Mouse (Mus musculus) testis, postnatal 14 days (tissue): Measurements from ENCODE around the gene Ssu2.

ENCODE experiments used
- DNase-seq: peaks from one replicate; pipeline ENCODE4 v3.0.0; 2021; ENCODE audit warnings: low spot score

Gene Ssu2

DNA sequence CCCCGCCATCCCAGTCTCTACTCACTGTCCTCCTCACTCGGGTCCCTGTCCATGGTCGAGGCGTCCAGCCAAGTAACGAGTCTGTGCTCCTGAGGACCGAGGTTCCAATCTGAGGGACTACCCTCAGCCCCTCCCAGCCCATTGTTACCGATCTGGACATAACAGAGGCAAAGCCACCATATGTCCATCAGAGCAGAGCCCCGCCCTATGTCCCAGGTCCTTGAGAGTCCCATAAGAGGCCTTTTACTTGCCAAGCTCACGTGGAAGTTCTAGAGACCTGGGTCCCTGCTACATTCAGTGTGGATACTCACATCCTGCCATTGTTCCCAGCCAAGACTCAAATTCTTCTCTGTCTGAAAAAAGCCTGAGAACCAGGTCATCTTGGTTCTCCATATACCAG lies at the start of gene Ssu2:
TSS of gene Ssu2 (minus strand) at position 77 of the 400 bp plus-strand sequence.
- no peak for DNase-seq

DNA sequence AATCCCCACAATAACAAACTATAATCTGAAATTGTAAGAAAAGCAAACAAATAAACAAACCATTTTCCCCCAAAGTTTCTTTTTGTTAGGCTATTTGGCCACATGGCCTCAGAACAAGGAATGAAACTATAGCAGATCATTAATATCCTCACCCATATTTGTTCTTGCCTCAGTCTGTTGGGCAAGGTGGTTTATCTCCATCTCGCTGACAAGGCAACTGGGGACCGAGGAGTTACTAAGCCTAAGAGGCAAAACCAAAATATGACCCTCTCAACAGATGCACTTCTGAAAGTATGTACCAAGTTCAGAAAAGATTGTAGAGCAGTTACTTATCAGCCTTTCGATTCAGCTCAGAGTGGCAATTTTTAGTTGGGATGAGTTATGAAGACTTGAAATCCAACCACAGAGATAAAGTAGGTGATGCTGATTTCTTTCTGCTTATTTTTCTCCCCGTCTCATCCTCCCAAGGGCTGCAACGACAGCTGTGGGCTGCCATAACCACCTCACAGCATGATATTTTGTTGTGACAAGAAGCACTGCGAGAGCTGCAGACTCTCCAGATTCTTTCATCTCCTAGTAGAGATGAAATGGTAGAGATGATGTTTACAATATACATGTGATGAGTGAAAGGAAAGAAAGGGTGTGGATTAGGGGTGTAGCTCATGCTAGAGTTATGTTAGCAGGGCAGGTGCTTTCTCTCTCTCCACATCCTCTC lies 38.4 kb upstream of the Ssu2 start:
- no peak for DNase-seq

DNA sequence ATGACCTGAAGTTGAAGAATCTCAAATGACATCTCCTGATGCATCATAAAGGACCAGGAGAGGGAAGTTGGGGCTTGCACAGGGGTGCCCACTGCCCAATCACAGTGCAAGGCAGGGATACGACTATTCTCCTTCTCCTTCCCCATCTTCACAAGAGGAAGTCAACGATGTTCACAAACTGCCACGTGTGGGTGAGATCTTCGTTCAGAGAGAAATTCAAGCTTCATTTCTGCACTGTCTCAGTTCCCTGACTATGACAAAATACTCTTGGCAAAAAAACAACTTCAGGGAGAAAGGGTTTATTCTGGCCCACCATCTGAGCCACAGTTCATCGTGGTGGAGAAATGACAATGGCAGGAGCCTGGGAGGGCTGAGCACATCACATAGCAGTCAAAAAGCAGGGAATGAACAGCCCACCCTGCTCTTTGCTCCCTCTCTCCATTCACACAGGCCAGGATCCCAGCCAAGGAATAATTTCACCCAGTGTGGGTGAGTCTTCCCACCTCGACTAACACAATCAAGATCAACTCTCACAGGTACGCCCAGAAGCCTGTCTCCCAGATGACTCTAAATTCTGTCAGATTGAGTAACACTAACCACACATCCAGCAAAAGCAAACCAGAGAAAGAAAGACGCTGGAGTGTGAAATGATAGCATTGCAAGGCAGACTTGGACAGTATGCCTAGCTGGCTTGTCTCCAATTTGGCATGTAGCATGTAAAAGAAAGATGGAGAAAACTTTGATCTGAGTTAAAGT lies 36.1 kb upstream of the Ssu2 start:
- no peak for DNase-seq

DNA sequence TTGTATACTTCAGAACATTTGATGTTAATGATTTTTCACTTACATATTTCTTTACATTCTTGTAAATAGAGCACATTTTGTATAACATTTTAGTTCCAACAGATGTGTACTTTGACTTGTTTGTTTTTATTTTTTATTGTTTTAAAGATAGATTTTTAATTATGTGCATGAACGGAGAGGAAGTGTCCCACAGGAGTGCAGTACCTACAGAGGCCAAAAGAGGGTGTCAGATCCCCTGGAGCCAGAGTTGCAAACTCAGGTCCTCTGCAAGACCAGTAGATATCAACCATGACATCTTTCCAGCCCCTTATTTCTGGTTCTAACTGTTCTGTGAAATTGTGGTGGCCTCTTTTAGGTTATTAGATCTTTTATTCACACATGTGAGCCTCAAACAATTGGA lies 33.1 kb upstream of the Ssu2 start:
- no peak for DNase-seq

DNA sequence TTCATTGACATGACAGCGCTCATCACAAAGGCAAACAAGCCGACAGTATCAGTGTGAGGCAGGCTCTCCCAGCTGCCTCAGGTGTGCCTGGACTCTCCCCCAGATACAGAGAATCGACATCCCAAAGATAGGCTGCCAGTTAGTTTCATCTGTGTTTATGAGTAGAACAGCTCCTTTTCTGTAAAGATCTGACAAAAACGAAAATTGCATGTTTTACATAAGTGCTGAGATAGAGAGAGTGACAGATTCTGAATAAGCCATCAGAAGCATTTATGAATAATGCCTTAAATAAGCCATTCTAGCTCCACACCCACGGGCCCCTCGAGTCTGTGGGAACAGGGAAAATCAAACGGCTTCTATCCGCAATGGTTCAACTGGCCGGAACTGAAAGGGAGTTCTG lies 31.5 kb upstream of the Ssu2 start:
- DNase-seq: no peak

DNA sequence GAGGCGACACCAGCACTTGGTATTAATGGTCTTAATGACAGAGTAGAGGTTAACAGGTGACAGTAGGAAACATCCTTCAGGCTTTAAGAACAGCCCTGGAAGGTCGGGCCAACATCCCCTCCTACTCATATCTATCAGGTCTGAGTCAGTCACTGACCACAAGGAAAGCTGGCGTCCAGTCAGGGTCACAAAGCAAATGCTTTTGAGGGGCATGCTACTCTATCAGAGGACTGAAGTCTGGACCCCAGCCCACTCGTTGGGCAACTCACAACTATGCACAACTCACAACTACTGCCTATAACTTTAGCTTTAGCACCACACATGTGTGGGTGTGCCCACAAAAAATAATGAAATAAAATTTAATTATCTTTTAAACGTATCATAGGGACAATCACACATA lies 16.3 kb upstream of the Ssu2 start:
- no peak for DNase-seq

DNA sequence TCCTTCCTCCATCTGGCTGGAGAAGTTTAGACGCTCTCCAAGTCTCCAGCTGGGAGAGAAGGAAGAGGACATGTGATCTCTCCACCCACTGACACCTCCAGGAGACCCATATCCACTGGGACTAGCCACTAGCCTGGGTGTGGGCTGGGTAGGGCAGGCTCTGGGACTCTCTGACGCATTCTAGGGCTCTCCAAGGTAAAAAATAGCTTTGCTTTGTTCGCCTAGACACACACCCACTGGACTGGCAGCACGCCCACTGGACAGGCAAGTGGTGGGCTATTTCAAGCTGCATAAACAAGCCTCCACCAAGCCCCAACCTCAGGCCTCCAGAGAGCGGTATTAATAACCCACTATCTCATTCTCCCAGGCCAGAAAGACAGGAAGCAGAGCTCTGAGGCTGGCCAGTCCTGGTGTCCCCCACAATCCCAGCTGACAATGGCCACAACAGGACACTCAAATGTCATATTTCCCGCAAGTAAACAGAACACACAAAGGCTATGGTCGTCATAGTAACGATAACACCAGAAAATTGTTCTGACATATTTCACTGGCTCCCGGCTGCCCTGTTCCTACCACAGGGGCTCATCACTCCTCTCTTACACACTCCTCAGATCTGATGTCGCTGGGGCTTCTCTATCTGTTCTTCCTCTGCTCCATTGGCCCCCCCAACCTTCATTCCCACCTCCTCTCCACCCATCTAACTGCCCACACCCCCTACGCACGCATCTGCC lies 14.3 kb upstream of the Ssu2 start:
- peak; percentile 36 for DNase-seq

DNA sequence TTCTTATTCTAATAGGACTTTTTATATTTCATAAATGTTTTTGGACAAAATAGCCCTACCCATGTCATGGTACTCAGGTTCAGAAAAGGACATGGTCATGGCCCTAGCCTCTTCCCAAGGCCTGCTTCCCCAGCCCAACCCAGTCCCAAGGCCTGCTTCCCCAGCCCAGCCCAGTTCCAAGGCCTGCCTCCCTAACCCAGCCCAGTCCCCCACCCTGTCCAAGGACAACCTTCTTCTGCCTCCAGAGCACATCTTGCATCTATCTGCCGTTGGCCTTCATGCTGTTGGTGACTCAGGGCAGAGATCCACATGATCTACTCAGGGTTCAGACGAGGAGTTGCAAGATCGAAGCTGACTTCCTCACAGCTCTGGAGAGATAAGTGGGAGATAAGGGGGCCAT lies 9.5 kb upstream of the Ssu2 start:
- peak; percentile 59 for DNase-seq

DNA sequence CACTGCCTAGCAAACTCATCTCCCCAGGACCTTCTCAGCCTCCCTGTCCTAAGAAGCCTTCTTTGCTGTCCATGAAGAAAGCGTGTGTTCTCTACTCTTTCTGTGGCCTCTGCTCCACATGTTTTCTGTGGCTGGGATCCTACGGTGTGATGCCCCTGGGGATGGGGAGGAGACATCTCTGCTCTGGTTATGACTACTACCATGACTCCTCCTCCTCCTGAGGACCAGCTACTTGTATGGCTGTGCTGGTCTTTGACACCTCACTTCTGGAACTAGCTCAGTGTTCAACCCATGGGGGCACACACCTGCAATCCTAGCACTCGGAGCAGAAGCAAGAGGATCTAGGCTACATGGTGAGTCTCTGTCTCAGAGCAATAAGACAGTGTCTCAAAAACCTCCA lies 8.5 kb upstream of the Ssu2 start:
- DNase-seq: no peak

DNA sequence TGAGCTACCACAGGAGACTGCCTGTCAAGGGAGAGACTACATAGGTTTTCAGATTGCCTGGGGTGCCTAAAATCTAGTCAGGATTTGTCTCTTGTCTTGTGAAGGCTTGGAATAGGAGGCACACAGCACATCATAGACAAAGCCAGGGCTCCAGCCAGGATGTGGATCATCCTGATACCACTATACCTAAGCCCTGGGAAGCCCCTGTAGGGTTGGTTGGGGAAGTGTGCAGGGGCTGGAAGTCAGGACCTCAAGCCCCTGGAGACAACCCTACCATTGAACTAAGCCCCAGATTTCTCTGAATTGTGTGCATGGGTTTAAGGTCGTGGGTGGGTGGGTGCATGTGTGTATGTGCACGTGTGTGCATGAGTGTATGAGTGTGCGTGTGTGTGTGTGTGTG lies 562 bp upstream of the Ssu2 start:
- DNase-seq: no peak

DNA sequence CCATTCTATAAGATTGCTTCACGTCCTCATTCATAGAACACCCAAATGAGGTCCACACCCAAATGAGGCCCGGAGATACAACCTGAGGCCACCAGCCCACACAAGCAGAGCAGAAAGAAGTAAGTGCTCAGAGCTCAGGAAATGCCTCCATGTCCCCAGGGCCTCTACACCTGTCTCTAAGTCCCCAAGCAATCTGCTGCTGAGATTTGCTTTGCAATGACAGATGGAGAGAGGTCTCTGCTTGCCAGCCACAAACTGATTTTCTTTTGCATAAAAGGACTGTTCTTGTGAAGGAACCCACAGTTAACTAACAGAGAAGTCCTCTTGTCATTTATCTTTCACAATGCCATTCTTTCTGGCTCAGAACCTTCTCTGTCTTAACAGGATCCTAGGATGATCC lies 1.6 kb downstream of the Ssu2 start:
- DNase-seq: no peak

DNA sequence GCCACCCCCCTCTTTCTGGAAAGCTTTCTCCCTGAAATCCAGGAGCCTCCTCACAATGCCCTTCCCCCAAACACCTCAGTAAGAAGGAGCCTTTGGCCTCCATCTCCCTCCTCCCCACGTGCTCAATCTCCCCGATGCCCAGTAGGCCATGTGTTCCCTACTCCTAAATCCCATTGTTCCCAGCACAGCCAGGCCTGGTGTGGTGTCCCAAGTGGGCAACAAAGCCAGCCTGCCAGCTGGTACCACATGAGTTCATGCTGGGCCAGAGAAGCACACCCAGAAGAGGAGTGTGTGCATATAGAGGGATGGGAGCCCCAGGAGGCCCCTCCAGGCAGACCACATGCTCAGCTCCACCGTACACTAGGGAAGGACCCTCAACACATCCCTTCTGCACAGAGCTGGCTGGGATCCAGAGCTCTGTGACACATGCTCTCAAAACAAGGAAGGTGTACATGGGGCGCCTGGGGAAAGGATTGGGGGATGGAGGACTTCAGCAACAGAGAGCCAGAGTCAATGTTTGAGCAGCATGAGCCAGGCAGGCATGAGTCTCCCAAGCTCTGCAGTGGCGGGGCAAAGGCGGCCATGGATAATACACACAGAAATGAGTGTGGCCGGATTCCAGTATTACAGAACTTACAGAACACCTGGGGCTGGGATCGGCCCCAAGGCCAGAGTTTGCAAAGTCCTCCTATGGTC lies 4.7 kb downstream of the Ssu2 start:
- no peak for DNase-seq

DNA sequence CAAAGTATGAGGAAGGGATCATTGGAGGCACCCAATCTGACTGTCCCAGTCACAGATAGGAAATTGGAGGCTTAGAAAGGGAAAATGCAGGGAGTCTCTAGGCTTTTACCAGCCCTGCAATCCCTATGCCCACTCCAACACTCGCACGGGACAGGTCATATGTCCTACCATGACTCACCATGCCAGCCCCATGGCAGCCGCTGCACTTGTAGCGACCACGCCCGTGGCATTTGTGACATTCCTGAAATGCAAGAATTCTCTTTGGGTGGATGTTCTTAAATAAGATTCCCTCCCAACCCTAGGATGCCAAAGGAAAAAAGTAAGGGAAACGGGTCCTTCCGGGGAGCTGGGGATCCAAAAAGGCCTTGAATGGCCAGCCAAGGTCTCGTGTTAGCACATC lies 8.8 kb downstream of the Ssu2 start:
- no peak for DNase-seq

DNA sequence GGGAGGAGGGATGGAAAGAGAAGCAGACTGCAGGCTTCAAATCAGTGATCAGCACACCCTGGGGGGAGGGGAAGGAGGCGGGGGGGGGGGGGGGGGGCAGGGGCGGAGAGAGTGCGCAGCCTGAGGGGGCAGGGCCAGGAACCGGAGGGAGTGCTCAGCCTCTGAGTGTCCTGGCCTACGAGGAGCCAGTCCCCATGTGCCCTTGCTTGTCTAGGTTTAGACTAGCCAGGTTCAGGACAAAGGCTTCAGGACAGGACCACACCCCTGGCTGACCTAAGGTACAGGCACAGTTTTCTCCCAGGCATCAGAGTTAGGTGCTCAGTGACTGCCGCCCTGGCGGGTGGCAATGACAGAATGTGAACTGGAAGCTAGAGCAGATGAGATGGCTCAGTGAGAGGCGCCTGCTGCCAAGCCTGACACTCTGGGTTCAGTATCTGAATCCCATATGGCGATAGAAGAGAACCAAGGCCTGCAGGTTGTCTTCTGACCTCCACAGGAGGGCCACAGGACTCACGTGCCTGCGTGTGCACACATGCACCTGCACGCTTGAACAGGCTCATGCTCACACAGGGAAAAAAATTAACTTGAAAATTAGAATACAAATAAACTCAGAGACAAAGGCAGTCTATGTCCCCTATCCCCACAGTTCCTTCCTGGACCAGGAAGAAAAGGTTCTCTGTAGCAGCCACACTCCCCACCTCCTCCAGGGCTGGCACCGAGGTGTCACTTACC lies 12.0 kb downstream of the Ssu2 start:
- no peak for DNase-seq

DNA sequence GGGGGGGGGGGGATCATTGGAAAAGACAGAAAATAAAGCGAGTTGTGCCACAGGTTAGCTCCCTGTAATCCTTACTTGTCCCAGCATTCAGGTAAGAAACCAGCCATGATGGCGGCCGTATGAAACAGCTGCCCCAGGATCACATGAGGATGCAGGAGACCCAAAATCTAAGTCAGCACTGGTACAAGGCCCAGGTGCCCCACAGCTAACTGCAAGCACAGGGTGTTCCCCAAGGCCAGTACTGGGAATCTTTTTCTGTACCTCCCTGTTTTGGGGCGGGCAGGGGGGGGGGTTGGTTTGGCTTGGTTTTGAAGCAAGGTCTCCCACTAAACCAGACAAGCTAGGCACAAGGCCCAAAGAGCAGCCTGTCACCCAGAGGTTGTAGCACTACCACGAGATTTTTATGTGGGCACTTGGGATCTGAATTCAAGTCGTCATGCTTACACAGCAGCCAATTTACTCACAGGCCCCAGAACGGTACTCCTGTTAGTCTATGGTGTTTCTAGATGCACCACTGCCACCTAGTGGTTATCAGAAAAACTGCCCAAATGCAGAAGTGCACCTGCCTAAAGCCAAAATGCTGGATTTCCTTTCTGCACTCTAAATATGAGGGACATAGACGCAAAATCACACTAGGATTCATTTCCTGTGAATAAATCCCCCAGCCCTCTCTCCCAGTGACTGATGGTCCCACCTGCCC lies 13.8 kb downstream of the Ssu2 start:
- DNase-seq: peak; percentile 15

DNA sequence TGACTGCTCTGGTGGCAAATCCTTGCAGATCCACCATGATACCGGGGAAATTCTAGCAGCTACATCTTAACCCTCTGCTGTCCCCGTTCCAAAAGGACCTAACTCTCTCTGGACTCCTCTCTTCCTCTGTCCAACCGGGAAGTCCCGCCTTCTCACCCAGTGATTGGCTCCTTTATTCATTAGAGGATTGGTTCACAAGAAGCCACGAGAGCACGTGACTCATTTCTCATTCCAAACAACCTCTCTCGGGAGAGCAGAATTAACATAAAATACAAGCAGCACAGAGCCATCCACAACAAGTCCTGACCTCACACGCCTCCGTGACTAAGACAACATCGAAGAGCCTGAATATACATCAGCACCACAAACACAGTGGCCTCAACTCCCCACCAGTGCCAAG lies 22.5 kb downstream of the Ssu2 start:
- peak; percentile 40 for DNase-seq

DNA sequence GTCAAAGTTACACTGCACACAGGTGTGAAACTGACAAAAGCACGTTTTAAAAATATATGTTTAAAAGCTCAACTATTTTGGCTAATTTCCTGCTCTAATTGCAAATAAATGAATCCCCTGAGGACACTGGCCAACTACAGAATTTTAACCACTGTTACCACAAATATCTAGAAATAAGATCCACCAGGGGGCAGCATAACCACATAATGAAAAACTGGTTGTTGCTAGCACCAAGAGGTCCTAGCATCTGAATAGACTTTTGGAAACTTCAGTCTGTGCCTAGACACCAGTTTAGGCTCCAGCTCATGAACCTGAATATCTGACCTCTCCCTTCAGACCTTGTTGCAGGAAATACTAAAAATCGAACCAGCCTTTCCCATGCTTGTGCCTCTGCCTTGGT lies 23.2 kb downstream of the Ssu2 start:
- DNase-seq: peak; percentile 26

DNA sequence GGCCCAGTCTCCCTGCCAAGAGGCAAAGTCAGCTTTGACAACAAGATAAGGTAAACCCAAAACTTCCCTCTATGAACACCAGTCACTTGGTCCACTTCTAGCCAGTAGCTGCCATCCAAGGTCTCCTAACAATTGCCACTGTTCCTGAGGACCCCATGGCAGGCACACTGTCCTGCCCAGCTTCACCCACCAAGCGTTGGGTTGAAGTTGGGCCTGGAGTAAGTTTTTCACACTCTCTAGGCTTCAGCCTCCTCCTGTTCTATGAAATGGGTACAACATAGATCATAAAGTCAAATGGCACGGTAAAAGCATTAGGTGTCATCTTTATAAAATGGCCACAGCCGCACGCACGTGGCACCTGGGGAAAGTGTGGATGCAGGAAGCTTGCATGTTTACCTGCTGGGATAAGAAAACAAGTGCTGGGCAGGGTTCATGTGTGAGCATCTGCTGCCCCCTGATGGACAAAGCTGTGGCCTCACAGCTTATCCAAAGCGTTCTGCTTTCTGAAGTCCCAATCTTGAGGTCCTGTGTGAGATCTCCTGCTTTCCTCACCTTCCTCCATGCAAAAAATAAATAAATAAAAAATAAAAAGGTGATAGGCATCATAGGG lies 25.4 kb downstream of the Ssu2 start:
- DNase-seq: no peak

DNA sequence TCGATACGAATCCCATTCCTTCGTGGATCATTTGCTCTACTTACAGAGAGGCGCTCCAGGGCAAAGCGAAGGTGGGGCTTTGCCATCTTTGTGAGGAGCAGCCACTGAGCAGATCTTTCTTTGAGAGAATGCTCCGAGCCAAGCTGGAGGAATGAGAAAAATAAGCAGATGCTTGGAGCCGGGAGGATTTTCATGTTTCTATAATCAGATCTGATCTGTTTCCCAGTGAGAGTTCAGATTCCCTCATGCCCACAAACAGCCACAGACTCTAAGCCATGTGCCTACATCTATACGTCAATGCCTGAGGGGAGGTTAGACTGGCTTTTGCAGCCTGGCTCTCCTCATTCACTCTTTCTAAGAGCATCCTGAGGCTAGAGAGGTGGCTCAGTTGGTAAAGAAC lies 27.1 kb downstream of the Ssu2 start:
- no peak for DNase-seq

DNA sequence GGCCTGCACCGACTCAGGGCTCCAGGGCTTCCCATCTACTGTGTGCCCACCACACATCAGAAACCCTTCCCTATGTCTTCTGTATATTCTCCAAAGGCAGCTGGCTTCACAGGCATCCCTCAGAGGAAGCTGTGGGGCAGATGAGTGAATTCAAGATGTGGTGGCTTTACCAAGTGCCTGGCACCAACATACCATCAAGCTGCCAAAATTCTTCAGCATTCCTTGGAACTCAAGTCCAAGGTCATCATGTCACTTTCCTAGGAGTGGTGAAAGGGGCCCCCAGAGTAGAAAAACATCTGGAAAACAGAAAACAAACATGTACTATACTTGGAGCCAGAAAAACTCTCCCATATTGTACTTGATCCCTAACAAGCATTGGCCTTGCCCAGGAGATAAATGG lies 28.5 kb downstream of the Ssu2 start:
- no peak for DNase-seq

DNA sequence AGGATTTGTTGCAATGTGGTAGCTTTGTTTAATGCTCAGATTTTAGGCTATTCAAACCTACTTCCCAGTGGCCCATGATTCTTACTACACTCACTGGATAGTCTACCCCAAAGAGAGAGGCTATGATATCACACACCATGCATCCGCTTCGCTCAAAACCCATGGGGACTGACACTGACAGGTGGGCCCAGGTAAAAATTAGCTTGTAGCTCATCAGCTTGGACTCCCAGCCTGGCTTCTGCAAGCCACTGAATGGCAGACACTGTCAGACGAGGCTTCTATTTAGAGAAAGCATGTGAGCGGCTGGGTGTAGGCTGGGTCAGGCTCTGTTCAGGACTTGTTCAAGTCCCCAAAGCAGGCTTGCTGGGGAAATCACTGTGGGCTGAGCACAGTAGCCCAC lies 37.4 kb downstream of the Ssu2 start:
- DNase-seq: no peak
